Mouse (Mus musculus) MEL-GATA-1-ER (cell line): Measurements from ENCODE around the gene Nedd9.

Experiments
- DNase-seq: peaks from one replicate; pipeline ENCODE4 v3.0.0-alpha.2; 2012; ENCODE audit warnings: low read depth; ENCODE audit errors: extremely low read depth

The Nedd9 gene

DNA sequence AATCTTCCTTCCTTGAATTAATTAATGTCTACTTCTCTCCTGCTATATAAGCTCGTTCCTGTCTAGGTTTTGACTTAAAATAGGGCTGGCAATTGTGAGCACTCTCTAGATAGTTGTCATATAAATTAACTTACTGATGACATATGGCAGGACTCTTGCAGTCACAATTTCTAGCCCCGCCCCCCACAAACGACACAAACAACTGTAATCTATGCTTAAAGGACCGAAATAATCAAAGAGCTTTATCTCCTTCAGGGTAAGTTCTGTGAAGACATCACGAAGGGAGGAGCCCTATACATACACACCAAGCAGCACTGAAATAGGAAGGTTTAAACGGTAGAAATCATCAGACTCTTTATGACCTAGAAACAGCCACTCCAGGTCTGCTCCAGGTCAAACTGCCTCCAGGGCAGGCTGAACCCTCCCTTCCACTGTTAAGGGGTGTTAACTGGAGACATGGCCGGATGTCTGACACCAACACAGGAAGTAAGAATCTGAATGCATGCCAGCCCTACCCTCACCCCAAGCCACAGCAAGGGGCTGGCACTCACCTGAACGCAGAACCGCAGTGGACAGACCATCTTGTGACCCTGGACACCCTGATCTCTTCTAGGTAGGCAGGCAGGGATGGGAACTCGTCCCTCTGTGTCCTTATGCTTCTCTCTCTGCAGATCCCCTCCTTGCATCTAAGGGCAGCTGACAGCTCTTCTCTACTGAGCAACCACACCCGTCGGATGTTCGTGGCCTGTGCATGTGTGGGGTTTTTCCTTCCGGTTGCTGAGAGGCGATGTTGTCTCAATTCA, at the start of gene Nedd9:
TSS of gene Nedd9 (minus strand) at position 757 of the 803 bp plus-strand sequence.
- DNase-seq: no peak

DNA sequence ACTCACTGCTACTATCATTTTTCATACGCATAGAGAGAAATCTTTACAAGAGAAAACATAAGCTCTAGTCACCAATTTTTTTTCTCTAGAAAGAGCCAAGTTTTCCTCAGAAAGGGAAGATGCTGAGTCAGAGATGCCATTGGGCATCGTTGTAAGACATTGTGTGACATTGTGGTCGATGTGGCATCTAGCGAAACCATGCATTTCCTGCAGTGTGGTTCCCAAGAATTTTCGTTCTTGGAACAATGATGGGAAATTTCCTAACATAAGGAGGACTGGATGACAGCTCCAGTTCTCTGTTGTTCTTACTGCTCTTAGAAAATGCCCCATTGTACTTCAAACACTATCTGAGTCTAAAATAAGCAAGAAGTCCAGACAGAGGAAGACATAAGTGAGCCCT, 45.5 kb upstream of the Nedd9 start:
- no peak for DNase-seq

DNA sequence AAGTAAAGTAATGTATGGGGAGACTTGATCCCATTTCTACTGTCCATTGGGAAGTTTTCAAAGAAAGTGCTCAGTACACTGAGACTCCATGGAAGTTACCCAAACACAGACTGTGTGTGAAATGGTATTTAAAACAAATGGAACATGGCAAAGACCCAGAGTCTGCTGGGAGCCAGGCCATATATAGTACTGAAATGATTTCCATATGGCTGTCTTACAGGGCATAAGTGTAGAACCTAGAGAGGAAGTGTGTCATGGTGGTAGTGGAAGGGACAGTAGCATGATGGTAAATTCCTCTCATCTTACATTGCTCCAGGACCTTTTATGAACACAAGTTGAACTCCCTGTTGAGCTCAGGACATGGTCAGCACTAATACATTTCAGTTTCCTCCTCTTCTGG, 43.2 kb upstream of the Nedd9 start:
- DNase-seq: no peak

DNA sequence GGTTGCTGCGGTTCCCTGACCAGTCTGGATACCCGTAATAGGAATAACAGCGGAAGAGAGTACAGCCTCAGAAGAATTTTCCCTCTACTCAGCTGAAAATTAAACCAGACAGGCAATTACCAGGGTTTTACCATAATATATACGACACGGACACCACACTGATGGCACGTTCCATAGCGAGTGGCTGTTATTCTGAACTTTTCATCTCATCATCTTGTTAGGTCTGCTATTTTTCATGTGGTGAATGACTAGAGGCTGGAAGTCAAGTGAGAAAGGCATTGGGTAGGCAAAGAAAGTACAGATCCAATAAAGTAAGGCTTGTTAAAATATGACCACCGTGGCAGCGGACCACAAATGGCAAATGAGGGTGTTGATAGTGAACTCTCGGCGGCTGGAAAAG, 37.0 kb upstream of the Nedd9 start:
- no peak for DNase-seq

DNA sequence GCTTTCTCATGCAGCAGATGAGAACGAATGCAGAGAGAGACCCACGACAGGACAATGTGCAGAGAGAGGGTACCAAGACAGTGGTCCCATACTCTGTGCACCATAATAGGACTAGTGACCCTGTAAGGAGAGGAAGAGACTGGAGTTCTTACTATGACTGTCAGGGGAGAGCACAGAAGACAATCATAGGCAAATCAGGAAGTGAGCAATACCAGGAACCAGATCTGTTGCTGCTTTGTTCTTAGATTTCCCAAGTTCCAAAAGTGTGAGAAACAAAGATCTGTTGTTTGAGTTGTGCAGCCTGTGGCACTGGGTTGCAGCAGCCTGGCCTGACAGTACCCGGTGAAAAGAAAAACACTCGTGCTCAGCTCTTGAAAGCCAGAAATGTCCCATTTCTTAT, 34.1 kb upstream of the Nedd9 start:
- DNase-seq: no peak

GRCm38 (mm10) chr13:41520549-41521161, 33.5 kb upstream of the Nedd9 start:
- DNase-seq: no peak

- no peak for DNase-seq
Observed at GRCm38 (mm10) chr13:41519792-41520191, 32.6 kb upstream of the Nedd9 start.

GRCm38 (mm10) chr13:41517193-41517592, 30.0 kb upstream of the Nedd9 start:
- no peak for DNase-seq

DNA sequence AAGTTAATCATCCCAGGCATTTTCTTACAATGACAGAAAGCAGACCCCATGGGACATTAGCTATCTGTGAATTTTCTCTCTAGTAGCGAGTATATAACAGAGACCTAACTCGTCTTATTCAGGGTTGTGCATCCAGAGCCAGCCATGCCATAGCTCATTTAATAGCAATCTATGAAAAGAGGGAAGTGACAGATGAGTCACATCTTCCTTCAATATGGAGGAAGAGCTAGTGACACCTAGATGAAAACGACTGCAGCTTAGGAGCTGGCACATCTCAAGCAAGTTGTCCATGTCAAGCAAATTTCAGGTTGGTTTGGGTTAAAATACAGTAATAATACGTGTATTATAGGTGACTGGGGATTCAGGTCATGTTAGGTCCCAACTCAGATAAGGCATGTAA, 28.6 kb upstream of the Nedd9 start:
- no peak for DNase-seq

DNA sequence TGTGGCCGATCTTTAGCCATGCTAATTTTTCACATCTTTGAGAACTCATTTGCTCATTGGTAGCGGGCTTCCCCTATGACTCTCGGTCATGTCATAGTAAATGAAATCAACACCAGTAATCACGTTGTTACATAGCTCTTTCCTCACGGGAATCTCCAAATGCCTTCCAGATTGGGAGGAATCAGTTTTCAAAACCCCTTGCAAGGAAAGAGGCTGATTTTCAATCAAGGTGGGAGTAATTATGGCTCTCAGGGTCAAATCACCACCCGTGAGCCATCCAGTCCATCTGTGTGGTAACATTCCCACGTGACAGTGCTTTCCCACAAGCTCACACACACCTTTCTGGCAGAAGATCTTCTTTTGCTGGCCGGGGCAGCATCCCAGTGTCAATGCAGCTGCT, 27.8 kb upstream of the Nedd9 start:
- no peak for DNase-seq

DNA sequence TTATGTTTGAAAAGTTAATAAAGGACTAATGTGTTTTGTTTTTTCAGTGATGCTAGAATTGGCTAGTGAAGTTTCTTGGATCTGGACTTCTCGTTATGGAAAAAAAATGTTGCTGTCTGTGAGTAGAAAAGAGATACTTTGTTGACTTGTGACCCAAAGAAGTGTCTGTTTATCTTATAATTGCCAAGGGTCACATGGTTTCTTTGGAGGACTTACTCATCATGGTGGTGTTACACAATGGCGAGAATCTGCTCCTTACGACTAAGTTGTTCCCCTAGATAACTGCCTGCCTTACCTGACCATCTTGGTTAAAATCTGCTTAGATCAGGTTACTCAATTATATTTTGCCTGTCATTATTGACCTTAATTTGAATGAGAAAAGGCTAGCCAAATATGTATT, 26.3 kb upstream of the Nedd9 start:
- no peak for DNase-seq

DNA sequence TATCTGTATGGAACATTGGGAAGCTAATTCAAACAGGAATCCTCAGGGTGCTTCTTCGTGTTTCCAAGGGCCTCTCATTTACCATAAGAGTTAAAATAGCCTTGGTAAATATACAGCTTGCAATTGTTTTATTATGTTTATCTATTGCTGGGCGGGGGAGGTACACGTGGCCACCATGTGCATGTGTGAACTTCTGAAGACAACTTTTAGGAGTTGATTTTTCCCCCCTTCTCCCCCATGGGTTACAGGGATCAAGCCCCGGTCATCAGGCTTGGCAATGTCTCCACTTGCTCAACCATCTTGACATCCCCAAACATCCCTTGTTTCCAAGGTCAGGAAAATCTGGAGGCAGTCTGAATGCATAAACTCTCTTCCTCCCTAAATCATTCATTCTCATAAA, 25.1 kb upstream of the Nedd9 start:
- no peak for DNase-seq

DNA sequence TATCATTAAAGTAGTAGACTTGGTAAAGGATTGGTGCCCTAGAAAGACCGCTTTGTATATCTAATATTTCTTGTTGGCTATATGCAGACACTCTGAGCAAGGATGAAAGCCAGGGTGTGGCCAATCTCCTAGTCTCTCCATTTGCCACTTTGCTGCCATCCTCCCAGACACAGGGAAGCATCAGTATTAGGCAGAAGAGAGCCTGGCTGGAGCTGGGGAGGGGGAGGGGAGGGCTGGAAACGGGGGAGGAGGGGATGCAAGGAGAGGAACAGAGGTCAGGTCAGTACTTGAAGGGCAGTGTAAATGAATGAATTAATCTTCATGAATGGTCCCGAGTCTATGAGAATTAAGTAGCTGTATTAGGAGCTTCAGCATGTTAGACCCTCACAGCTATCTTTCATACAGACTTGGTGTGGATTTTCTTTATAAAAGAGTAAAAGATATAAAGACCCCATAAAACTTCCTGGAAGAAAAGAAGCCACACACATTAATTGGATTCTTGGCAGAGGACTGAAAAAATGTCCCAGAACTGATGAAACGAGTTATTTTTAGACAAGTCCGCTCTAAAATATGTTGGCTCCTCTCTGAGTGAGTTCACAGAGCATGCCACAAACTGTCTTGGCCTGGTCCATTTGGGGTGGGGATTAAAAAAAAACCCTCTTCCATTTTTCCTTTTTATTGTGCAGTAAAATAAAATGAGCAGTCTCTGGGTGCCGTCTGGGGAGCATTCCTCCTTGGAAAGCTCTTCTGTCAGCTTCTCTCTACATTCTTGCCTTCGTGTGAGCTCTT, 23.7 kb upstream of the Nedd9 start:
- DNase-seq: no peak

DNA sequence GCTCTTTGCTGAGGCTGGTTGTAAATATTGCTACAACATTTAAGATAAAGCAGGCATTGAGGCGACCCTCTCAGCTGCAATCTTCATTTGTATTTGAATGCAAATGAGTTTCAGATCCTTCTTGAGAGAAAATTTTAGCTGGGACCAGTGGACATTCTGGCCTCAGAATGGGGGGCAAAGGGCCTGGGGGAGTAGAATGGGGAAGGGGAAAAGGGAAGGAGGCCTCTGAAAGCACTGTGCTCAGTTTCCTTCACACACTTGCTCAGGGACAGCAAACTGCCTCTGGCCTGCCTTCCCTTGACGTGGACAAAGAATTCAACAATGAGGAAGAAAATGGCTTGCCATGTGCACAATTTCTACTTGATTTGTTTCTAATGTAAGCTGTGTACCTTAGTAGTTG, 18.4 kb upstream of the Nedd9 start:
- no peak for DNase-seq

- no peak for DNase-seq
Observed at GRCm38 (mm10) chr13:41504997-41505396, 17.8 kb upstream of the Nedd9 start.

GRCm38 (mm10) chr13:41504448-41504847, 17.3 kb upstream of the Nedd9 start:
- no peak for DNase-seq

GRCm38 (mm10) chr13:41502917-41503301, 15.7 kb upstream of the Nedd9 start:
- no peak for DNase-seq

DNA sequence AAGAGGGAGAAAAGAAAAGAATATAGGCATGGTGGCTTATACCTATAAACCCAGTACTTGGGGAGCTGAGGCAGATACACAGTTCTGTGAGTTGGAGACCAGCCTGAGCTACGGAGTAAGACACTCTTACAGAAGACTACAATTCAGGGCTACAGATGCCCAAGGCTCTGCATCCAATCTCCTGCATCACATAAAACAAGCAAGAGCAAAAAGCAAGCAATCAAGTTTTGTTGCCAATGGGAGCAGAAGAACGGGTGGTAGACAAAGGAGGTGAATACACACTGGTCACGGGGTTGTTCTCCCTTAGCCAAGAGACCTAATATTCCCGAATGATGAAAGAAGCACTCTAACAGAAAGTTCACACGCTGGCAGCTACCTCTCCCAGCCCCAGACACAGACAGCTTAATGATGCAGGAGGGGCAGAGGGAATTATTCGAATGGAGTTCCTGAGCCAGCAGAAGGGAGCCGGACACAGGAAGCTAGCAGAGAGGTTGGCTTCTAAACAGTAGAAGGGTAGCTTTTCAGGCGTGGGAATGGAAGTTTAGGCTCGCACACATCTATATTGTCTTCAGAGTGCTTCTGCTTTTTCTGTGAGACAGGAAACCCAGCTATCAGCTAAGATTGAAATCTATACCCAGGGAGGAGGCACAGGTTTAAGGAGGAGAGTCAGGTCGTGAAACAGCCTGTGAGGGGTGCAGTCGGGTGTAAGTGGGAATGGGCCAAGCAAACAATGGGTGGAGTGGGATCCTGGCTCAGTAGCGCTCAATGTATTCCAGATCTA, 15.2 kb upstream of the Nedd9 start:
- DNase-seq: no peak

GRCm38 (mm10) chr13:41500793-41501192, 13.6 kb upstream of the Nedd9 start:
- DNase-seq: no peak

DNA sequence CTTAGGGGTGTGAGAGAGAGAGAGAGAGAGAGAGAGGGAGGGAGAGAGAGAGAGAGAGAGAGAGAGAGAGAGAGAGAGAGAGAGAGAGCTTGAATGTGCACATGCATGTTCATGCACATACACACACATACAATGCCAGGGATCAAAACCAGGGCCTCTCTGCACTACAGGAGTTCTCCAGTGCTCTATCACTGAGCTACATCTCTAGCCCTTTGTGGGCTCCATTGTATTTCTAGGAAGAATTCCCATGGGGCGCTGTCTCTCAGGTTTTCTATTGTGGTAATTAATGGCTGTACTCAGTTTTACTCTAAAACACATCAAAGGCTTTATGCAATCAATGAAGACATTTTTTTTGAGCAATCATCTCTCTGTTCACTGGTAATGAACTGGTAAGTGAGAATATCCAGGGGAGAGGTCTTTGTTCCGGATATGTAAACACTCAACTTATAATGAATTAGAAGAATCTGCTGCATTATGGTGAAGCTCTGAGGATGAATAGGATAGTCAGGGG, 11.5 kb upstream of the Nedd9 start:
- no peak for DNase-seq

DNA sequence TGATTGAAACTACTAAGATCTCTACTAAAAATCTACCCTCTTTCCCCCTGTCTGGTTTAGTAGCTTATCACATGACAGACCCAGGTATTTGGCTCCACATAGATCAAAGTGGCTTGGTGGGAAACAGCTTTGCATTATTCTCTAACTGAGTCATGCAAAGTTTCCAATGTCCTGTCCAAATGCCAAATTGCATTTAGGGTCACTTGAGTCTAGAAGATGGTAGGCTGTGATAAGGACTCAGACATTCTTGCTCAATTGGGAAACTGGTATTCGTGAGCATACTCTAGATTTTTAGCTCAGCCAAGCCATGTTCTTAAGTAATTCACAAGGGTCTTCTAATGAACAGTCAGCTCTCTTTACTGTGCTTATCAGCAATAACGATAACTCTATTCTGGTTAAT, 7.5 kb upstream of the Nedd9 start:
- no peak for DNase-seq
